Mouse (Mus musculus) stomach, postnatal 0 days (tissue): ENCODE measurements around the gene Agmat.

Source experiments
- CTCF ChIP-seq: IDR thresholded peaks from 2 replicates; pipeline ENCODE4 v1.5.1; 2016; ENCODE audit warnings: antibody characterized with exemption, low read depth, mild to moderate bottlenecking, moderate library complexity
- EP300 ChIP-seq: optimal IDR thresholded peaks from 2 replicates; pipeline ENCODE3; 2016; ENCODE audit warnings: antibody characterized with exemption

DNA sequence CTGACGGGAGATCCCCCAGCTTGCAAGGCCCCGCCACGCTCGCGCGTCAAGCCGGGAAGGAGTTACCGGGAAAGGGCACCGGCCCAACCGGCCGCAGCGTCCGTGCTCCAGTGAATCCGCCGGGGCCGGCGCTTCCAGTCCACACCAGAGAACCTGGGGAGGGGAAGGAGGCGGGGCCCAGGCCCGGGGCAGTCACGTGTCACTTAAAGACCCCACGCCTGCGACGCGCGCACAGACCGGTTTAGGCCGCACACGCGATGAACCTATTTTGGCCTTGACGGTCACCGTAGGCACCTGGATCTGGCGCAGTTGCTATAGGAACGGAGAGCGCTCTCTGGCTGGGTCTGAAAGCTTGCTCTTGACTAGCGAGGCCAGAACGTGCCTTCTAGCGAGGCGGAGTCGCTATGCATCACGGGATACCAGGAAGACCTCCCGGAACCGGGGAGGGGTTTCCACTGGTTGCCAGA is 44.1 kb downstream of the Agmat start, which contains the start of gene Dnajc16:
- no peak for TF ChIP-seq EP300
- TF ChIP-seq CTCF = peak; percentile 50
